Mouse (Mus musculus) urinary bladder, postnatal 10 days (tissue): ENCODE measurements around the gene Speer2.

Experiments used
- DNase-seq: peaks from one replicate; pipeline ENCODE4 v3.0.0; 2022; ENCODE audit warnings: low spot score

Speer2 gene

GRCm38 (mm10) chr16:69863644-69864043 lies at the start of gene Speer2:
TSS of gene Speer2 (minus strand) at chr16:69863744.
- DNase-seq: no peak

- DNase-seq: no peak
Measured at GRCm38 (mm10) chr16:69904303-69904702, 40.8 kb upstream of the Speer2 start.

GRCm38 (mm10) chr16:69880712-69881111 lies 17.2 kb upstream of the Speer2 start:
- no peak for DNase-seq

GRCm38 (mm10) chr16:69836628-69837027 lies 26.9 kb downstream of the Speer2 start:
- no peak for DNase-seq

GRCm38 (mm10) chr16:69813652-69814051 lies 49.9 kb downstream of the Speer2 start:
- no peak for DNase-seq
